Mouse (Mus musculus) leukemia stem cell, adult 10-12 weeks (primary cell): ENCODE results near the gene Arhgap32. TPM values are rescaled to one million over a fixed set of nuclear protein-coding genes. Genes with fewer than 3 reads are reported as not detected.

Experiments
- polyA plus RNA-seq: library from polyadenylated mRNA; stranded (reverse); fragments of >175 nt; gene quantifications from 2 replicates; pipeline ENCODE4 v1.2.3, GENCODE M21; 2012; ENCODE audit warnings: low replicate concordance

Gene Arhgap32
- polyA plus RNA-seq, result 0.20 and 0.29 TPM in 2 replicates

DNA sequence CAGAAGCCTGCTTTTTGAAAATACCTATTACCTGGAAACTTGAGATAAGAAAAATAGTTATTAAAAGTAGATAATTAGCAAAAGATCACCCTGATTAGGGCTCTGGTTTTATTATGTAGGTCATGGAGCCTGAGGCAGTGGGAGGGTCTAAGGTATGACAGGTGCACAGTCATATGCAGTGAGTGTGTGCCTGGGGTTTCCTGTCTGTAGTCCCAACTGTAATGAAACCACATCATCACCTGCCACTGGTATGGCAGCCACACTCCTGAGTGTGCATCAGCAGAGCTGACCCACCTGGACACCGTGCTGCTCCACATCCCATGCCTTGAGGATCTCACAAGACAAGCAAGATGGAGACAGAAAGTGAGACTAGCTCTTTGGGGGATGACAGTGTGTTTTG is at the start of gene Arhgap32:
Gene Arhgap32 (plus strand): TSS at position 351 of the 400 bp plus-strand sequence.

Other genes with a start within 250 kb of the Arhgap32 start
- not detected in 2 replicates for gene Barx2, start 202.7 kb upstream of the Arhgap32 start, polyA plus RNA-seq
- gene Kcnj5, start 228.2 kb downstream of the Arhgap32 start, polyA plus RNA-seq, result 0.03 TPM in 1 of 2 replicates, not detected in the other